Mouse (Mus musculus) embryonic fibroblast, embryonic 13.5 days (primary cell): ENCODE measurements around the gene Sdc1. TPM values are rescaled to one million over a fixed set of nuclear protein-coding genes. Genes with fewer than 3 reads are reported as not detected.

Source experiments
- H3K27ac ChIP-seq: 2 replicates; pipeline ENCODE4 v1.5.1; 2012; ENCODE audit warnings: low read length, control low read depth, inconsistent platforms; ENCODE audit not compliant: insufficient read depth
- H3K4me1 ChIP-seq: 2 replicates; pipeline ENCODE4 v1.6.1; 2011; ENCODE audit warnings: low read length; ENCODE audit not compliant: control insufficient read depth, insufficient read depth
- H3K4me3 ChIP-seq: 2 replicates; pipeline ENCODE4 v1.5.1; 2011; ENCODE audit warnings: mild to moderate bottlenecking, control low read depth, low read length; ENCODE audit not compliant: insufficient read depth
- CTCF ChIP-seq: IDR thresholded peaks from 2 replicates; pipeline ENCODE4 v1.5.1; 2011; ENCODE audit warnings: mild to moderate bottlenecking, control low read depth, low read length, moderate library complexity, borderline replicate concordance; ENCODE audit not compliant: insufficient read depth
- POLR2A ChIP-seq: IDR thresholded peaks from 2 replicates; pipeline ENCODE4 v1.6.1; 2011; ENCODE audit warnings: low read depth, mild to moderate bottlenecking, control low read depth, low read length, moderate library complexity
- polyA plus RNA-seq: library from polyadenylated mRNA; stranded (reverse); fragments of >200 nt; gene quantifications from 2 replicates; pipeline ENCODE4 v1.2.4, GENCODE M21; 2011; ENCODE audit warnings: low read depth; ENCODE audit not compliant: missing spikeins, insufficient read length

Sdc1 gene
- polyA plus RNA-seq, 1 experiment, result 140 TPM

DNA sequence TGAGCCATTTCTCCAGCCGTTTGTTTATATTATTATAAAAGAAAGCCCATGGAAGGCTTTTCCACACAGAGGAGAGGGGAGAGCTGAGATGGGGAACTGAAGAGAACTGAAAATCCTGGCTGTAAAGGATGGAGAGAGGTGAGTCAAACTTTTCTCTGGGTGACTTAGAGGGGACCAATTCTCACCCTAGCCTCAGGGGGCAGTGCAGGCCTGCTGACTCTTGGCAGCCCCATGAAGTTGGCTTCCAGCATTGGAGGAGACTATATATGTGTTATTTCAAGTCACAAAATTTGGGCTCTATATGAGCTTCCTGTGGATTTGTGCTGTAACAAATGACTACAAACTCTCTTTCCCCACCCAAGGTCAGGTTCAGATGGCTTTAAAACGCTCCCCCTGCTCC, 8.5 kb upstream of the Sdc1 start:
- Histone ChIP-seq H3K4me1 (no peaks in the 10 kb centered on the region), H3K27ac (no peak overlapping the region), H3K4me3 (no peak overlapping the region)
- TF ChIP-seq POLR2A (no peak), CTCF (peak; percentile 42; the same call in 1 of the 2 replicates)

DNA sequence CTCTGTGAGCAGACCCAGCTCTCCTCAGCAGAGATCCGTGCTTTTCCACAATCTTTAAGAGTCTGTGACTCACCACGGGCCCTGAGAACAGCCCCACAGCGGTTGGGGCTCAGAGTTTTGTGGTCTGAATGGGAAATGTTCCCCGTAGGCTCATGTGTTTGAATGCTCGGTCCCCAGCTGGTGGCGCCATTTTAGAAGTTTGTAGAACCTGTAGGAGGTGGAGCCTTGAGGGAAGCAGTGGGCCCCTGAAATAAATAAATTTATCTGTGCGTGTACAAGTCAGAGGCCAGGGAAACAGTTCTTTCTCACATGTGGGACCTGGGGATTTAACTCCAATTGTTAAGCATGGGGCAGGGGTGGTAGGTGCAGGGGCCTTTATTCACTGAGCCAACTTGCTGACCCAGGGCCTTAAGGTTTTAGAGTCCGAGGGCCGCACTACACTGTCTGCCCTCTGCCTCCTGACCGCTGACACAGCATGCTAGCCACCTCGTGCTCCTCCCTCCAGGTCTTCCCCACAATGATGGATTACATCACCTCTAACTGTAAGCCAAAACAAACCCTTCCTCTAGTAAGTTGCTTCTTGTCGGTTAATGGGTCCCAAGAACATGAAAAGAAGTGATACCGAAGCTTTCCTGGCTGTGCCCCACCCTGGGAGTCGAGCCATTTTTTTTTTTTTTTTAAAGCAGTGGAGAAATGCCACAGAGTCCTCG, 6.7 kb upstream of the Sdc1 start:
- Histone ChIP-seq H3K4me3 (no peak overlapping the region), H3K27ac (no peak overlapping the region), H3K4me1 (no peaks in the 10 kb centered on the region)
- TF ChIP-seq POLR2A (no peak), CTCF (no peak)

DNA sequence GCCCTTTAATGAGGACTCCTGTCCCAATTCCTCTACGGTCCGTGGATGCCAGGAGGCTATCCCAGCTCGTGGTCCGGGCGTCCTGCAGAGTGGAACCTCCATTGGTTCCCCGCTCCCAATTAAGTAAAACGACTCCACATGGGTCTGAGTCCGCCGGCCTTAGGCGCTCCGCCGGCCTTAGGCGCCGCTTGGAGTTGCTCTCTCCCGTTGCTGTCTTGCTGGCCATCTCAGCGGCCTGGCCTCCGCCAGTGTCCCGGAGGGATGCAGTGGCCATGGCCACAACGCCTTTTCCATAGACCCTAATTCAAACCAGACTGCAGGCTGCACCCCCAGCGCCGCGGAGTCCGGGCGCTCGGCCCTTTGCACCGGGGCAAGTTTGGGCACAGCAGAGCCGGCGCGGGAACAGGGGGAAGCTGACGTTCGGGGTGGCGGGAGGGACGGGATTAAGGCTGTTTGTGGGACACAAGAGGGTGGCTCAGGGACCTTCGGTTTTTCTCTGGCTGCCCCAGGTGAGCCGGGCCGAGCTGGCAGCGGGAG, 789 bp downstream of the Sdc1 start:
- Histone ChIP-seq H3K4me1 (peaks cover 5% of the 10 kb centered on the region; the same call in 1 of the 2 replicates), H3K27ac (peak overlapping the region; percentile 29), H3K4me3 (peak overlapping the region; percentile 66)
- TF ChIP-seq POLR2A (peak; percentile 10; the same call in 1 of the 2 replicates), CTCF (no peak)

DNA sequence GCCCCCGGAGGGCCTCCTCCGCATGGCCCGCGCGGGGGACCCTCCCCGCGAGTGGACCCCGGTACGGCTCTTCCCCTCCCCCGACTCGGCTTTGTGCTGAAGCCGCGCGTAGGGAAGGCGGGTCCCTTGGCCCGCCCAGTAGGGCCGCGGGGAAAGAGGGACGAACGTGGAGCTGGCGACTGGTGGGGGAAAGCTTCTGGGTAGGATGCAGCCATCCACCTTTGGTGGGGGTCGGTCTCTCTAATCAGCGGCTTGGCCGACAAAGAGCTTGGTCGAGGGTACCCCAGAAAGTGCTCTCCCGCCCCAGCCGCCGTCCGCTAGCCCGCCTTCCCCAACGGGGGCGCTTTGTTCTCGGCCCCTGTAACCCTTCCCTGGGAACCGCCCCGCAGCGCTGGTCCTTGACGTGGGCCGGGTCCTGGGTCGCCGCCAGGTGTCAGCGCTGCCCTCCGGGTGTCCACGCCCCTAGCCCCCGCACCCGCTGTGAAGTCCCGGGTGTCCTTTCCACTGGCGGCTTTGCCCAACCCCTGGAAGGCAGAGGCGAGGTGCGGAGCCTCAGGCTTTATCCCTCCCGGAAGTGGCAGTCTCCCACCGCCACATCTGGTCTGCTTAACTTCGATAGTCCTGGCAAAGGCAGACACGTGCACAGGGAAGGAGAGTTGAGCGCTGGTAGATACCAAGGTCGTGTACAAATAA, 1.5 kb downstream of the Sdc1 start:
- Histone ChIP-seq H3K27ac (peak overlapping the region; percentile 29), H3K4me1 (peaks cover 5% of the 10 kb centered on the region; the same call in 1 of the 2 replicates), H3K4me3 (peak overlapping the region; percentile 66)
- TF ChIP-seq POLR2A (peak; percentile 58), CTCF (no peak)

DNA sequence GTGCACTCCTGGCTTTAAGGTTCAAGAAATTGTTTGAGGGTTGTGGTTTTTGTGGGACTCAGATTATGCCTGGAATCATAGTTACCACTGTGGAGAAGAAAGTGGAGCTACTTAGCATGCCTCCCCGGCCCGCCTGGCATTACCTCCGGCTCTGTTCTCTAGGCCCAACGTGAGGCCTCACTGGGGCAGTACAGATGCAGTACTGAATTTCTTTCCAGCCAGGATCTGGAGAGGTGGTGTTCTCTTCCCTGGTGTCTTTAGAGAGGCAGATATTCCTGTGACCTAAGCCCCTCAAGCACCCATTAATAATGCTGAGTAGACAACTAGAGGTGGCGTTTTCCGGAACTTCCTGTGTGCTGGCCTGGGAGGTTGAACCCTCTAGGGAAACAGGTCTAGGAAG, 2.2 kb downstream of the Sdc1 start:
- TF ChIP-seq CTCF (no peak), POLR2A (0 out of 2 replicates have a peak, but pooled peaks have one; percentile 24)
- H3K27ac ChIP-seq, result peak overlapping the region; percentile 29
- peak overlapping the region; percentile 66 for H3K4me3 ChIP-seq
- H3K4me1 ChIP-seq, result peaks cover 5% of the 10 kb centered on the region; the same call in 1 of the 2 replicates

DNA sequence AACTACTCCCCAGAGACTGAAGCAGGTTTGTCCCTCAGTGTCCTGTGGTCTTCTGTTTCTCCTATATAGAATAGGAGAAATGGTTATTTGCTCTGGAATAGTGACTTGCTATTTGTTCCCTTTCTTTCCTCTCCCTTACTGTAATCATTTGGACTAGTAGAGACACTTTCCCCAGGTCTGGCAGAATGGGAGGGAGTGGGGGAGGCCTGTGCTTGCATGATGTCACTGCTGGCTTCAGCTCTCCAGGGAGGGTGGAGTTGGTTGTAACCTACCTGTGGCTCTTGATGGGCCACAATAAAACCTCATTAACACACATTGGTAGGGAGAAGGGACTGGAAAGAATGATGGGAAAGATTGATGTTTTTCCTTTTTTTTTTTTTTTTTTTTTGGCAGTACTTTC, 3.1 kb downstream of the Sdc1 start:
- Histone ChIP-seq H3K27ac (peak overlapping the region; percentile 29; the same call in 1 of the 2 replicates), H3K4me1 (peaks cover 5% of the 10 kb centered on the region; the same call in 1 of the 2 replicates), H3K4me3 (no peak overlapping the region)
- no peak for TF ChIP-seq POLR2A
- no peak for TF ChIP-seq CTCF

DNA sequence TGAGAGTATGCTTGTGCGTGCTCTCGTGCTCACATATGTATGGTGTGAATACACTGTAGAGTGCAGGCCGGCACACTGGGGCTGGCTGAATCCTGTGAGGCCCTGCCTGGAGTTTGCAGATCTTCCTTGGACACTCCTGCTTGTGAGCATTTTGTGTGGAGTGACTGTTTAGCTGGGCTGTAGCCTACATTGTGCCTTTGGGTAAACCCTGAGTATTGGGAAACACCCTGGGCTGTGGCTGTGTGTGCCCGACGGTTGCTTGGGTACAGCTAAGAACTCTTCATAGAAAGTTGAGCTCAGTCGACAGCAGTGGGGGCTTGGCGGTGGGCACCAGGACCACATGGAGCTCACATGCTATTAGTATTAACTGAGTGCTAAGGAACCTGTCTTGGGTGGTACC, 5.1 kb downstream of the Sdc1 start:
- H3K4me1 ChIP-seq, result peaks cover 5% of the 10 kb centered on the region; the same call in 1 of the 2 replicates
- H3K27ac ChIP-seq, result no peak overlapping the region
- TF ChIP-seq CTCF (no peak), POLR2A (no peak)
- H3K4me3 ChIP-seq, result no peak overlapping the region

DNA sequence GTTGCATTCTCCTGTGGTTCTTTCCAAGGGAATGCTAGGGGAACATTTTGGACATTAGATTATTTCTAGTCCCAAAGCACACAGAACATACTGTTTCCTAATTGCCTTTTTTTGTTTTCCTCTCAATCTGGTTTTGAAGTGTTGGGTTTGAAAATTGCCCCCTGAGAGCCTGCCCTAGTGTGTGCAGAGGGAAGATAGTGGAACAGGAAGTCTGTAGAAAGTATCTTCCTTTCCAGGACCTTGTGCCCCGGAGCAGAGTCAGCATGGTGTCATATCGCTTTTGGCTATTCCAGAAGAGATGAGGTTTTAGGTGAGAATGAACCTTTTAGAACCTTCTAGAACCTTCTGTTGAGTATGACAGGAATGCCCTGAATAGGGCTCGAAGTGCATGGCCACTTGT, 5.6 kb downstream of the Sdc1 start:
- Histone ChIP-seq H3K4me3 (no peak overlapping the region), H3K27ac (no peak overlapping the region), H3K4me1 (peaks cover 5% of the 10 kb centered on the region; the same call in 1 of the 2 replicates)
- no peak for TF ChIP-seq CTCF
- TF ChIP-seq POLR2A, result no peak

DNA sequence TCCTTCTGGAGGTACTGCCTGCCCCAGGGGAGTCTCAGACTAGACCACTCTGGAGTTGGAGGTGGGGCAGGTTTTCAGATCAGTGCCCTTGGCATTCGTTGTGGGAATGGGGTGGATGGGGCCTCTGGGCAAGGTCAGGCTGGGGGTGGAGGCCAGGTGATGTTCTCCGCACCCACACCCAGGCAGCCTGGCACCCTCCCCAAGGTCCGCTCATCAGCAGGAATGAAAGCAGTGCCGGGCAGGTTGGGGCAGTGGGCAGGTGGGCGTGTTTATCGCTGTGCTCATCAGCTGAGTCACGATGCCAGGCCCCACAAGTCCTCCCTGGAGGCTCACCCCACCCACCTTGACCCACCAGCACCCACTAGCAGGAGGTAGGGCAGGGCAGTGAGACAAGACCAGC, 7.0 kb downstream of the Sdc1 start:
- Histone ChIP-seq H3K27ac (no peak overlapping the region), H3K4me1 (peaks cover 5% of the 10 kb centered on the region; the same call in 1 of the 2 replicates), H3K4me3 (no peak overlapping the region)
- no peak for TF ChIP-seq POLR2A
- no peak for TF ChIP-seq CTCF
